Mouse (Mus musculus): ENCODE data around the gene Haus2.
"Not testable (repeated sequence)": the region's sequence is repeated elsewhere in the genome, so short reads cannot be mapped to it uniquely, and the experiment has no call there.

Haus2 gene

DNA sequence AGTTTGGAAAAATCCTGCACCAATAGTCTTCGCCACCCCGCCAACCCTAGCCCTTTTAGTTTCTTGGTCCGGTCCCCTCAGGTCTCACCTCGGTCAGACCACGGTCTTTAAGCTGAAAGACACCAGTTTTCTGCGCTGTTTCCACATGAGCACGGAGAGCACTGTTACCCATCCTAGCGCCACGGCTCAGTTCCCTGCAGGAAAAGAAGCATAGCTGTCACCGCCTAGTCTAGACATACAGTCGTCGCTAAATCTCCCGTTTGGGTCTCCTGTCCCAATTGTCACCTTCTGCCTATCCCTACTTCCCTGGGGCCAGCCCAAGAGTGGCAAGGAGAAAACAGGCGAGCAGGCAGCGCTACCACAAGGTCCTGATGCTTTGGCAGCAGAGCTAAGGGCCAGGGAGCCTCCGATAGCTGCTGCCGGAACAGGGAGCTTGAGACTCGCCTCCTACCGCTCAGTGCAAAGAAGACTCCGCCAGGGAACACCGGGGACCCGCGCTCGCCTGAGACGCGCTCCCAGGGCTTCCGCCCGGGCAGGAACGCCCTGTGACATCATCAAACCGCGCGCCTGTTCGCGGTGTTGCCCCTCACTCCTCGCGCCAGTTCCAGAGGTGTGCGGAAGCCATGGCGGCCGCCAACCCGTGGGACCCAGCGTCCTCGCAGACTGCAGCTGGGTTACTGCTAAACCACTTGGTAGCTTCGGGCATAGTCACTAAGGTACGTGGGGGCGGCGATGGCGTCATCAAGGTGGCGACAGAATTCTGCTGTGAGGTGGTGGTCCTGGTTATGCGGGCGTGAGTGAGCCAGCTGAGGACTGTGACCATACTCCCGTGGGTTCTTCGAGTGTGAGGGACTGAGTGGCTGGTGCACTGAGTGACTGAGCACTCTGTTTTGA, at the start of gene Haus2, which contains the start of gene Lrrc57:
TSS of gene Haus2 (plus strand) at position 554 of the 894 bp plus-strand sequence.
TSS of gene Lrrc57 (minus strand) at position 691 of the 894 bp plus-strand sequence.
- DNase-seq (ENCODE audit: extremely low read depth, low read depth, low spot score), result no peak

DNA sequence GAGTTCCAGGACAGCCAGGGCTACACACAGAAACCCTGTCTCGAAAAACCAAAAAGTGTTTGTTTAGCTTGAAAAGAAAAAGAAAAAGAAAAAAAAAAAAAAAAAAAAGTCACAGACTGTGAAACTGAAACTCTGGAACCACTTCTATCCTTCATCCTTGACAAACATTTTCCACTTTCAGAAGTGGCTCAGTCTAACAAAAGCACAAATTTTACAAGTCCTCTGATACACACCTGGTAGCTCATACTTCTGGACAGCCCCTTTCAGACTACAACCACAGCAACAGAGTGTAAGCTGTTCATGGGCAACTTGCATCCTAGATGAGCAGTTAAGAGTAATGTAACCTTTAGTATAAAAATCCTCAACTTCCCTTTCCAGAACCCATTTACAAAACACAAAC, 47.7 kb upstream of the Haus2 start:
- no peak for DNase-seq (ENCODE audit: extremely low read depth, low read depth, low spot score)

DNA sequence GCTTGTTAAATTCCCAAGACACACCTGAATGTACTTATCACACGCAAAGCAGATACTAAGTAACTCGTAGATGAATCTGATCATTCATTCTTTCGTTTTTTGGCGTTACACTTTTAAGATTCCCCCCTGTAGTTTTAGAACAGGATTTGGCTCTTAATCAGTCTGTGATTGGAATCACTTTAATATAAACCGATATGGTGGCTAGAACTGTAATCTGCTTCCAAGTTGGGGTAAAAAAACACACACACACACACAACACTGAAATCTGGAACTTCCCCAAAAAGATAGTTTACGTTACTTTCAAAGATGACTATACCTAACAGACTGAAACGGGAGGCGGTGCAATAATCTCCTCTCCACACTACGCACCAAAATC, 46.3 kb upstream of the Haus2 start:
- no peak for DNase-seq (ENCODE audit: extremely low read depth, low read depth, low spot score)

DNA sequence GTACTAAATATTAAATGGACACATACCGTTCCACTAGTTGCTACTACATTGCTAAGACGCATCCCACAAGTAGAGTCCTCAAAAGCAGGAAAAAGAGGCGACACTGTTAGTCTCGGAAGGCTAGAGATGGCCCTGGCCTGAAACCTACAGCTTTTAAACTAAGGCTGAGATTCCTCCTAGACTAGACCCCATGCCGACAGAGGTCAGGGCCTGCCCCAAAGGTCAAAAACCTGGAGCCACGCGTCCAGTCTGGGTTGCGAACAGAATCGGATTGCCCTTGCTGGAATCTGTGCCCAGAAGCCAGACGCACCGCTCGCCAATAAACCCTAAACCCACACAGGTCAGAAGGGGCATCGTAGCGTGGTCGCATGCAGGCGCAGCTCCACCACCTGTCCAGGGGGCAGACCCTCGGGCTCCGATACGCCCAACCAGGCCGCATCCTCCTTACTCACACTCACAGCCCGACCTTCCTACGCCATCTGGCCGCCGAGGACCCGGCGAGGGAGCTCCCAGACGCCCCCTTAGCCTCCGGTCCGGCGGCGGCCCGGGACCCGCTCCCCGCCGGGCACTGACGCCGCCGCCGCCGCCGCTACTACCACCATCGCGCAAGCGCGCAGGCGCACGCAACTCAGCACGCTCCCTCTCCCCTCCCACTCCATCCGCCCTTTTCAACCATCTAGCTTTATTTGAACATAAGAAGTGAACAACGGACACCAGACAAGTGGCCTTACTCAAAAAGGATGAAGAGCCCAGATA, 45.8 kb upstream of the Haus2 start, which contains the start of gene Zfp106:
TSS of gene Zfp106 (minus strand) at position 609 of the 756 bp plus-strand sequence.
- peak; percentile 37 for DNase-seq (ENCODE audit: extremely low read depth, low read depth, low spot score)

DNA sequence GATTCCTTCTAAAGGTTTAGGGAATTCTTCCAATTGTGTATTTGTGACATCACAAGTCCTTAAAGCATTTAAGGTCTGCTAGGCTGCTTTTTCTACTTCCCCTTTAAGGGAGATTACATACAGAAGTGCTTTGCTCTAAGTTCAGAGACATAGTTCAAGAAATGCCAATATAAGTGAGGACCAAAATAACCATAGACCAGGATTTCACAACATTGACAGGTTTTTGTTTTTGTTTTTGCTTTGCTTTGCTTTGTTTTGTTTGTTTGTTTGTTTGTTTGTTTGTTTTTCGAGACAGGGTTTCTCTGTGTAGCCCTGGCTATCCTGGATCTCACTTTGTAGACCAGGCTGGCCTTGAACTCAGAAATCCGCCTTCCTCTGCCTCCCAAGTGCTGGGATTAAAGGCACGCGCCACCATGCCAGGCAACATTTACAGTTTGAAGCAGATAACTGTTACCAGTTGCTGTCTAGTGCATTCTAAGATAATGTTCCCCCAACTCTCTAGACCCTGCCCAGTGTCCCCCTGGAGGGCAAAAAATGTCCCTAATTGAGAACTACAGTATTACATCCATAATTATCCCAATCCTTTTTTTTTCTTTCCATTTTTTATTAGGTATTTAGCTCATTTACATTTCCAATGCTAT, 44.5 kb upstream of the Haus2 start:
- not testable (repeated sequence) for DNase-seq (ENCODE audit: extremely low read depth, low read depth, low spot score)

DNA sequence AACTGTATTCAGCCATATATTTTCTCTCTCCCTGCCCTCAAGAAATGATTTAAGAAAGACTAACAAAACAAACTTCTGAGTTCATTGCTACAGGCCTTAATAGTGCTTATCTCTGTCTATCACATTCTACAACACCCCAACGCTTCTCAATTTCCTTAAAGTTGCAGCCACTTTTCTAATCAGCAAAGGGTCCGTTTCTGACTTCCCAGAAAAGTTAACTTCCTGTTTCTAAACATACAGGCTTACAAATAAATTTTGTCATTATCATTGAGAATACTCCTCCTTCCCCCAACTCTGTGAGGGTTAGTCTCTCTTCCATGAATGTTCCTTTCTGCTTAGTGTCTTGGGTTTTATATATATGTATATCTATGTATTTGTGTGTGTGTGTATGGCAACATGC, 43.8 kb upstream of the Haus2 start:
- no peak for DNase-seq (ENCODE audit: extremely low read depth, low read depth, low spot score)

DNA sequence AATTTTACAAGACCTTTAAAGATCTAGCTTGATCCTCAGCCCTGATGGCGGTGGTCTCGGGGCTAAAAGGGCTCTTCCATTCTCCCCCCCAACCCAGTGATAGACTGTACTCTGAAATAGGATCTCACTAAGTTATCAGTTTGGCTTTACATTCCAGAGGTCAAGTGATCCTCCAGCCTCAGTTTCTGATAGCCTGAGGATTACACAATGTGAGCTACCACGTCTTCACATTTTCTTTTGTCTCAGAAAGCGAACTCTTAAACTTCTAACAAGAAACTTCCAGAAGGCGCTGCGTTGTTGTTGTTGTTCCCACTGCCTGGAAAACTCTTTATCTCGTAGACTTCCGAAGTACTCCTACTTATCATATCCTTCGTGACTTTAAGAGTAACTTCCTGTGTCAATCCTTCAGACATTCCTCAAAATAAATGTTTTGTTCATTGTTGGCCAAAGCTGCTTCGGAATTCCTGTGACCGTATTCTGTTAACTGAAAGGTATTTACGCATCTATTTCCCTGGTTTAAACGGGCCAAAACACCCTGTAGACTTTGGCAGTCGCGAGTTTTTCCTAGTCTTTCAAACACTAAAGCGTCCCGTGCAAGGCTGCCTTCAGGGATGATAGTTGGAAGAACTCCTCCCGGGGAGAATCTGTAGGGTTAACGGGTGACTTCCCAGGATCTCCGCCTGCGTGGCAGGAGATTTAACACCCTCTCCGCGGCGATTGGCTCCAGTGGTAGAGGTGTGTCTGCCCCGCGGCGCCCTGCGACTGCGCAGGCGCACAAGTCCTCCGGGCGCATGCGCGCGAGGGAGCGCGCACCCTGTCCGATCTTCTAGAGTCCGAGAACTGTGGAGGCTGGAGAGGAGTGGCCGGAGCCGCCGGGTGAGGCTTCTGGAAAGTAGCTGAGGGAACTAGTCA, 42.0 kb upstream of the Haus2 start, which contains the start of gene Snap23:
TSS of gene Snap23 (plus strand) at position 786 of the 912 bp plus-strand sequence.
- DNase-seq (ENCODE audit: extremely low read depth, low read depth, low spot score), result peak; percentile 33

DNA sequence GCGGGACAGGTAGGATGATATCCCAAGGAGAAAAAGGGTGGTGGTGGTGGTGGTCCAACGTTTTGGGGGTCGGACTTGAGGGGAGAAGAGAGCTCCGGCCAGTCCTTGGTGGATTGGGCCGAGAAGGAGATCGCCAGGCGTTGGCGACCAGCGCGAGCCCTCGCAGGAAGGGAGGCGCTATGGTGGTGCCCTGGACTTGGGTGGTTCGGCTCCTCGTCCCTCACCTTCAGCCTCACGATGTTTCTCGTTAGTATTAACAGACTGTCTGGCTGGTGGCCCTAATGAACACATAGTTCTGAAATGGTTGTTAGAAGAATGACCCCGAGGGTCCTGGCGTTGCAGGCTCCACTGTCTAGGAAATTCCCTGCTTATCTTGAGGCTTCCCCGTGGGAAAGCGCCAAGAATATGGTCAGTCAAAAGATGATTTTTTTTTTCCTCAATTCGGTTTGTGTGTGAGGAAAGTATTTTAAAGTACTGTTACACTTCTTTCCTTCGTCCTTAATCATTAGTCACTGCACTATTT, 41.3 kb upstream of the Haus2 start:
- DNase-seq (ENCODE audit: extremely low read depth, low read depth, low spot score), result no peak

DNA sequence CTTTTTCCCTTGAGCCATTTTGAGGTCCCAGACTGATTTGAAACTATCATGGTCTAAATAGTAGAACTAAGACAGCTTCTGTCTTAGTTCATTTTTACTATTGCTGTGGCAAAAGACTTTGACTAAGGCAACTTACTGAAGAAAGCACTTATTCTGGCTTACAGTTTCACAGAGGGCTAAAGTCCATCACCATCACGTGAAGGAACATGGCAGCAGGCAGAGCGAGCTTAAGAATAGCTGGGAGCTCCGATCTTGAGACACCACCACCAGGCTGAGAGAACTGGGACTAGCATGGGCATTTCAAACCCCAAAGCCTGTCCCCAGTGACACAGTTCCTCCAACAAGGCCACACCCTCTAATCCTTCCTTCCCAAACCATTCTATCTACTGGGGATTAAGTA, 38.1 kb upstream of the Haus2 start:
- DNase-seq (ENCODE audit: extremely low read depth, low read depth, low spot score), result no peak

DNA sequence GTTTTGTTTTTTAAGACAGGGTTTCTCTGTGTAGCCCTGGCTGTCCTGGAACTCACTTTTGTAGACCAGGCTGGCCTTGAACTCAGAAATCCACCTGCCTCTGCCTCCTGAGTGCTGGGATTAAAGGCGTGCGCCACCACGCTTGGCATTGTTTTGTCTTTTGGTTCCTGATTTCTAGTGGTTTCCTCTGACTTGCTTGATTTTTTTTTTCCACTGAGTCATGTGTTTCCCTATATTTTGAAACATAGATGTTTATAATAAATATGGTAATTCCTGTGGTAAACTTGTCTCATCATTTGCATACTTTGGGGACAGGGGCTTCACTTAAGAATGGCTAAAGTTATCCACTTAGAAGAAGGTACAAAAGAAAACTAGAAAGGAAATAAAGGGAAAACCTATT, 37.0 kb upstream of the Haus2 start:
- DNase-seq (ENCODE audit: extremely low read depth, low read depth, low spot score), result not testable (repeated sequence)

DNA sequence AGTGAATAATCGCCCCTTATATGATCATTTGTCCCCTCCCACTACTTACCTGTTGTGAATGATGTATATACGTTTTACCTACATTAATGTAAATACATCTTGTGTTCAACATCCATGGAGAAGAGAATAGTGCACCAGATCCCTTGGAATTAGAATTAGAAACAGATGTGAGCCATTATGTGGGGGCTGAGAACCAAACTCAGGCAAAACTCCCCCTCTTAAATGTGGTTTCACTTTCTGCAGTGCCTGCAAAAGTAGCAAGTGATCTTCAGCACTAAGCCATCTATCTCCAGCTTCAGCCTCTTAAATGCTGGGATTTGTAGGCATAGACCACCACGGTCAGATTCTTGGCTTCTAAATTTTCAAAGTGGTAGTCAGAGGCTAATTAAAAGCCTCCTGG, 34.1 kb upstream of the Haus2 start:
- DNase-seq (ENCODE audit: extremely low read depth, low read depth, low spot score), result no peak

DNA sequence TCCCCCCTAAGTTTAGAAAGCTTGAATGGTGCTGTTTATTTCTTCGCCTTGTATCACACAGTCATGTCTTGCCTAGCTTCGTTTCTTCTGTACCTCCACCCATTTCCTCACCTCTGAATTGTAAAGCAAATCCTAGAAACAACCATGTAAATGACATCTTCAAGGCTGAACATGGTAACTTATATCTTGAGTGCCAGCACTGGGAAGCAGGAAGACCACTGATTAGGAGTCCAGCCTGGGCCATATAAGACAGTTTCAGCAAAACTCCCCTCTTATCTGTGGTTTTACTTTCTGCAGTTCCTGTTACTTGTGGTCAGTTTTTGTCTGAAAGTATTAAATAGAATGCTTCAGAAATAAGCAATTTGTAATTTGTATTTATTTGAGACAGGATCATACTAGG, 33.2 kb upstream of the Haus2 start:
- DNase-seq (ENCODE audit: extremely low read depth, low read depth, low spot score), result no peak

DNA sequence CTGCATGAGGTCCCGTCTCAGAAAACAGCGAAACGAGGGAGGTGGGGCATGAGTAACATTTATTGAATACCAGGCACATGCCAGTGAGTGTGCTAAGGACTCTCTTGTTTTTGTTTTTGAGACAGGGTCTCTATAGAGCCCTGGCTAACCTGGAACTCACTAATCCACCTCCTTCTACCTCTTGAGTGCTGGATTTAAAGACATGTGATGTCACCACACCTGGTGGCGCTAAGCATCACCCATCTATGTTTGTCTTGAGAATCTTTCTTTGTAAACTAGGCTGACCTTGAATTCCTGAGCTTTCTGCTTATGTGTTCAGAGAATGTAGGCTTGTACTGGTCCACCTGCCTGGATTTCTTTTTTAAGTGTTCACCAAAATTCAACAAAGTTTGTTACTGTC, 31.4 kb upstream of the Haus2 start:
- no peak for DNase-seq (ENCODE audit: extremely low read depth, low read depth, low spot score)

DNA sequence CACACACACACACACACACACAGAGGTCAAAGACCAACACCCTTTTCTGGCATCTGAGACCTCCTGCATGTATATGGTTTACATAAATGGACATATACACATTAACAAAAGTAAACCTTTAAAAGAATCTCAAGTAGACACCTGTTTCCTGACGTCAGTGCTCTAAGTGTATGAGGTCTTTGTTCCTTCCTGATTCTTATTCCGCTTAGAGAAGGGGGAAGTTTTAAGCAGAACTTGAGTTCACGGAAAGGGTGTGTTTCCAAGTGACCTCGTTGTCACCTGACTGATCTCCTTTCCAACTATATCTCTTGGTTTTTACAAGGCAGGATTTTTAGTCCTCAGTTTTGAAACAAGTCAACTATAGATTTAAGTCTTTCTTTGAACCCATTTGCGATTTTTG, 30.9 kb upstream of the Haus2 start:
- no peak for DNase-seq (ENCODE audit: extremely low read depth, low read depth, low spot score)

DNA sequence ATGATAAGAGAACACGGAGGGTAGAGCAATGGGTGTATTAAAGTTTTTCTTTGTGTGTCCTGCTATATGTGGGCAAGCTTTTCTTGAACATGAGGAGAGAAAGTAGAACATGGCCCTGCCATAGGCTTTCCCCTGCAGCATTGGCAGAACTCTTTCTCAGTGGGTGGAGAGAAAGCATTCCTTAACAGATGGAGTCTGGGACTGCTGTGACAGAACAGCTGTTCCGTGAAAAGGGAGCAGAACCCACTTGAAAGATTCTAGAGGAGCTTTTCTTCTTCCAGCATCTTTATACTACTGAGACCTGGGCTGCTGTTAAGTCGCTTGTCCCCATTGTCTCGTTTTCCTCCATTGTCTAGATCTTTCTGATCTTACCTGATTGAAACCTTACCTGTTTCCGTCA, 19.4 kb upstream of the Haus2 start:
- no peak for DNase-seq (ENCODE audit: extremely low read depth, low read depth, low spot score)

DNA sequence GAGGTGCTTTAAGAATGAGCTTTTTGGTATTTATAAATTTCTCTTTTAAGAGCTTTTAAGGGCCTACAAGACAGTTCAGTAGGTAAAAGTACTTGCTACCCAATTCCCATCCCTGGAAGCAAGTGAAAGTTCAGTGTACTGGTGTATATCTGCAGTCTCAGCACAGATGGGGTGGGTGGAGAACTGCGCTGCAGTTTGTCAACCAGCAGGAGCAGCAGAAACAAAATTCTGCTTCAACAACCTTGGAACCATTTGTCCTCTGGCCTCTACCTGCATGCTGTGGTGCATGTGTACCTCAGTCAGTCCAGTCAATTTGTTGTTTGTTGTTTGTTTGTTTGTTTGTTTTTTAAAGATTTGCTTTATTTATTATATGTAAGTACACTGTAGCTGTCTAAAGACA, 17.0 kb upstream of the Haus2 start:
- no peak for DNase-seq (ENCODE audit: extremely low read depth, low read depth, low spot score)

DNA sequence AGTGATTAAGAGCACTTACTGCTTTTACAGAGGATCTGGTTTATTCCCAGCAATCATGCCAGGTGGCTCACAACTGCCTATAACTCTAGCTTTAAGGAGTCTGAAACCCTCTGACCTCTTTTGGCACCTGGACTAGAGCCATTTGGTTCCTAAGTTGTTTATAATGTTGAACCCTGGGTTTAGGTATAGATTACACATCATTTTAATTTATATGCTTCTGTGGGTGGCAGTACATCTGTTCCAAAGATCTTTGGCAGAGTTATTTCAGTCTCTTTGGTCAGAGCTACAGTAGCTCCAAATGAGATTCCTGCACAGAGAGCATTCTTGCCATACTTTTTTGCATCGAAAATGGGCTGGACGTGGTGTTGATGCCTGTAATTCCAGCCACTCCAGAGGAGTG, 11.4 kb upstream of the Haus2 start:
- peak; percentile 51 for DNase-seq (ENCODE audit: extremely low read depth, low read depth, low spot score)

DNA sequence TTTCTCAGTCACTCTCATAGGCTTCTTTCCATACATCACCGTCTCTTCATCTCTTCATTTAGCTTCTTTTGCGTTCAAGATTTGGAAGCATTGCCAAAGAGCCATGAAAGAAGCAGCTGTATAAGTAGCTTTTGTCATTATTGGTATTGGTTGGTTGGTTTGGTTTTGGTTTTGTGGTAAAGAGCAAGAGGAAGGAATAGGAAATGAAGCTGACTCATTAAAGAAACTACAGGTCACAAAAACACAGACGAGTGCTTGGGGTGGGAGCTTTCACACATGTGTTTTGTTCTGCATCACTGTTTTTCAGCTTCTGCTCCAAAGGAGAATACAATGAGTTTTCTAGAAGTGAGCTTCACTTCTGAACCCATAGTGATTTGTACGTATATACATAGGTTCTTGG, 9.7 kb upstream of the Haus2 start:
- DNase-seq (ENCODE audit: extremely low read depth, low read depth, low spot score), result no peak

DNA sequence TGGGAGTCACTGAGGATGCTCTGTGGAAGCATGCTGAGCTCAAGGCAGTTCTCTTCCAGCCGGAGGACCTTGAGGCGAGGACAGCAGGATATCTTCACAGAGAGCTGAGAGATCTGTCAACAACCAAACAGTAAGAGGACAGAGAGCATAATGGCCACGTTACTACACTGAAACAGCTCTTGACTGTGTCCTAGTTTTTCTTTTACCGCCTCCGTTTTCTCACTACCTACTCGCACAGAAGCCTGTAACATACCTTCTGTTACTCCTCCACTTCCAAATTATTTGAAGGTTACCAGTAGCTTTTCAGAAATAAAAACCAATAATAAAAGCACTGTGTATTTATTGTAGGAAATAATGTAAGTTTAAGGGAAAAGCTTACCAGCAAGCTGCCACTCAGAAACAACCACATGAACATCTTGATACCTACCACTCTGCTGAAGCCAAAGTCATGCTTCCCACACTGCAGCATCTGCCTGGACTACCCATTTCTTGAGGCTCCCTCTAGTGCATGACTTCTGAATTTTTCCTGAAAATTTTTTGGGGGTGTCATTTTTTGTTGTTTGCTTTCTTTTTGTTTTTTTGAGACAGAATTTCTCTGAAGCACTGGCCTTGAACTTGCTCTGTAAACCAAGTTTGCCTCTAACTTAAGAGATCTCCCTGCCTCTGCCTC, 3.0 kb upstream of the Haus2 start:
- no peak for DNase-seq (ENCODE audit: extremely low read depth, low read depth, low spot score)

Data from fat pad, adult 2 months (tissue).